Mouse (Mus musculus): ENCODE data around the gene Phlpp1. TPM values are rescaled to one million over a fixed set of nuclear protein-coding genes. Genes with fewer than 3 reads are reported as not detected.

Gene Phlpp1
- polyA plus RNA-seq, 1 experiment from 2014 or later = 2.0 TPM

DNA sequence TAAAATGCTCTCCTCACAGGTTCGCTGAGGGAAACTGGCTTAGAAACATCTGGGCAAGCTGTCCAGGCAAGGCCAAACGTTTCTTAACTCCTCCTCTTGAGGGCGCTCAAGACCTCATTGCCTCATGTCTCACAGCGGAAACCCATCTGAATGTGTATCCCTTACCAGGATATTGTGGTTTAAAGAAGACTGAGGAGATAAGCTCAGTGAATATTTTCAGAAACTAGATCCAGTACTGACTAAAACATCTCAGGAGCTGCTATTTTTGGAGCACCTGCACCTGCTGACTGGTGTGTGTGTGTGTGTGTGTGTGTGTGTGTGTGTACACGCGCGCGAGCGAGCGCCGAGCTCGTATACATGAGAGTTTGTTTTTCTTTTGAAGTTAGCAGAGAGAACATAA, 19.7 kb upstream of the Phlpp1 start:
- no peak overlapping the region for H3K27ac ChIP-seq
- H3K4me3 ChIP-seq = no peak overlapping the region
- no peaks in the 10 kb centered on the region for H3K9me3 ChIP-seq (replicated peaks)
- 48% methylated on average over 12 of the region's 12 CpGs for WGBS (ENCODE audit: insufficient replicate concordance)
- H3K36me3 ChIP-seq = no peaks in the 10 kb centered on the region
- H3K27me3 ChIP-seq (replicated peaks) = no peaks in the 10 kb centered on the region
- H3K9ac ChIP-seq = no peak overlapping the region
- no peaks in the 10 kb centered on the region for H3K4me1 ChIP-seq
- H3K4me2 ChIP-seq = no peak overlapping the region; the same call in 1 of the 2 replicates
- 0 out of 2 replicates have a peak, but pooled peaks have one; percentile 27 for ATAC-seq

DNA sequence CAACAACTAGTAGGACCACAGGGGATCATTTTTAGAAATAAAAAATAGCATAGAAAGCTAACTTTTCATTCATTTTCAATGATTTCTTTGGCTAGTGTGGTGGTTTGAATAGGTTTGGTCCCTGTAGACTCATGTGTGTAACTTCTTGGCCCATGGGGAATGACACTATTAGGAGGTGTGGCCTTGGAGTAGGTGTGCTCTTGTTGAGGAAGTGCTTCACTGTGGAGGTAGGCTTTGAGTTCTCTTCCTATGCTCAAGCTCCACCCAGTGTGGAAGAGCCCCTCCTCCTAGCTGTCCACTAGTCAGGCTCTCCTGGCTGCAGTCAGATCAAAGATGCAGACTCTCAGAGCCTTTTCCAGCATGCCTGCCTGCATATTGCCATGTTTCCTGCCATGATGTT, 18.8 kb upstream of the Phlpp1 start:
- Histone ChIP-seq H3K4me2 (no peak overlapping the region), H3K27me3 (replicated peaks) (no peaks in the 10 kb centered on the region), H3K36me3 (no peaks in the 10 kb centered on the region), H3K4me3 (no peak overlapping the region), H3K9ac (no peak overlapping the region), H3K27ac (no peak overlapping the region), H3K4me1 (no peaks in the 10 kb centered on the region), H3K9me3 (replicated peaks) (no peaks in the 10 kb centered on the region)
- no peak for ATAC-seq

DNA sequence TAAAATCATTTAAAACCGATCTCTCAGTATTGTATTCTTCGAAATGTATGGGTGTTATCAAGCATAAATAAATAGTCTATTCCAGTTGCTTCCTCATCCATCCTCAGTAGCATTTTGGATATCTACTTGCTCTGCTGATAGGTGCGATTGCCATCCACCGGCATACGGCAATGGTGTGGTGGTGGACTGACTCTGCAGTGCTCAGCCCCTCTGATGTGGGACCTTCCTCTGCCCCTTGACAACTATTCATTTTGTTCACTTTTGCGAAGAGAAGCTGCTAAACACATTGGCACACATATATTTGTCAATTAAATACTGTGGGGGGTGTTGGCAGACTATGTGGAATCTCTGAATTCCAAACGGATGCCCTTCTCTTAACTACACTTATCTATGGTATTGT, 17.0 kb upstream of the Phlpp1 start:
- Histone ChIP-seq H3K4me3 (no peak overlapping the region), H3K36me3 (no peaks in the 10 kb centered on the region), H3K27me3 (replicated peaks) (no peaks in the 10 kb centered on the region), H3K9ac (no peak overlapping the region), H3K27ac (no peak overlapping the region), H3K4me1 (no peaks in the 10 kb centered on the region), H3K9me3 (replicated peaks) (no peaks in the 10 kb centered on the region), H3K4me2 (no peak overlapping the region)
- no peak for ATAC-seq
- 74% methylated on average over 7 of the region's 7 CpGs for WGBS (ENCODE audit: insufficient replicate concordance)

DNA sequence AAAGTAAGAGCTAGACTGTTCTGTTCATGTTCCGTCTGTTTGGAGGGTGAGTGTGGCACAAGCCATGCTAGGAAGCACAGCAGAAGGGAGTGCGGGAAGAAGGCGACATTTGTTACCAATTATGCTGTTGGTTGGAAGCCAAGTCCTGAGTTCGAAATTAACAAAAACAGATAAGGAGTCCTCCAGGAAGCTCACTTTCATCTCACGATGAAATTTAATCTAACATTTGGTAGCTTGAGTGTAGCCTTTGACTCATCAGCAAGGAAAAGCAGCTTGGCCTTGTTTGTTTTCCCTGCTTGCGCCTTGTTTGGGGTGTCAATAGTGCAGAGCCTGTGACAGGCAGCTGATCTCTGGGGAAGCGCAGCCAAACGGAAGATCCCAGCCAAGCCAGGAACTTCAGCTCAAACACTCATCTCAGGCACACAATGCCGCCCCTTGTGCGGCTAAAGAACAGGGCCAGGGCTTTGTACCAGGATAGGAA, 16.4 kb upstream of the Phlpp1 start:
- no peaks in the 10 kb centered on the region for H3K36me3 ChIP-seq
- H3K27me3 ChIP-seq (replicated peaks) = no peaks in the 10 kb centered on the region
- H3K4me3 ChIP-seq = no peak overlapping the region
- H3K27ac ChIP-seq = no peak overlapping the region
- no peak overlapping the region for H3K4me2 ChIP-seq
- H3K4me1 ChIP-seq = no peaks in the 10 kb centered on the region
- H3K9me3 ChIP-seq (replicated peaks) = no peaks in the 10 kb centered on the region
- no peak overlapping the region for H3K9ac ChIP-seq
- 60% methylated on average over 10 of the region's 10 CpGs for WGBS (ENCODE audit: insufficient replicate concordance)
- ATAC-seq = no peak

DNA sequence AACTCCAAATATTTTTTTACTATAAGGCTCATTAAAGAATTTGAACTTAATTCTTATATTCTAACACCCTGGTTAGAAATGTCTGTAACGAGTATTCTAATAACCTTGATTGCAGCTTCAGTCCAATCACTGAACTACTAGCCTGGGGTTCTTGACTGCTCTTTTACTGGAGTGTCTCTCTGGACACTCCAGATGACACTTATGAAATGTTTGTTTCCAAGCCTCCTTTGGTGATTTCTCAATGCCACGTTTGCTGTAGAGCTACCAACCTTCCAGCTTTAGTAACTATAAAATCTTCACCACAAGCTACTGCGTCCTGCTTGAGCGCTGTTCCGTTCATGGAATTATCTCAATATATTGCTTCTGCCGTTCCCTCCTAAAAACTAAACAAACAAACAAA, 15.8 kb upstream of the Phlpp1 start:
- no peaks in the 10 kb centered on the region for H3K27me3 ChIP-seq (replicated peaks)
- no peak overlapping the region for H3K4me2 ChIP-seq
- H3K9me3 ChIP-seq (replicated peaks) = no peaks in the 10 kb centered on the region
- H3K9ac ChIP-seq = no peak overlapping the region
- no peak overlapping the region for H3K4me3 ChIP-seq
- ATAC-seq = no peak
- no peak overlapping the region for H3K27ac ChIP-seq
- no peaks in the 10 kb centered on the region for H3K4me1 ChIP-seq
- 68% methylated on average over 6 of the region's 6 CpGs for WGBS (ENCODE audit: insufficient replicate concordance)
- H3K36me3 ChIP-seq = no peaks in the 10 kb centered on the region

DNA sequence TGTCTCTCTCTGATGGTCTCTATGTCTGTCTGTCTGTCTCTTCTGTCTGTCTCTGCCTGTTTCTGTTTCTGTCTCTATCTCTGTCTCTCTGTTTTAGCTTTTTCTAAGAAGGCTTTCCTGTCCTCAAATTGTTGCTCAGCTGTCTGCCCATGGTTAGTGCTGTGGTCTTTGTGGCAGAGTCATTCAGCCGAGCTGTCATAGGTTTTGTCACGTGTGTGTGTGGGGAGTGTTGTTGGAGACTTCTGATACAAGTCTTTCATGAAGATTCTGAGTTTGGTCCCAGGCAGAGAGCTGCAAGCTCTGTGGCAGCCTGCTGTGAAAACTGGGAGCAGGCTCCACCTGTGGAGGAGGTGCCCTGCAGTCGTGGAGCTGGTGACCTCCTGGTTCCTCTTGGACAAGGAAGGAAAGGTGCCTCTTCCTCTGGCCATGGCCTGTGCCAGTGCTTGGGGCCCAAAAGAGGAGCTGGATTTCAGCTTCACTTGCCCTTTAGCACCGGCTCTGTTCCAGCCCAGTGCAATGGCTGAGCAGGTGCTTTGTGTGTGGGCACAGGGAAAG, 13.5 kb upstream of the Phlpp1 start:
- no peak overlapping the region for H3K4me3 ChIP-seq
- H3K27ac ChIP-seq = no peak overlapping the region
- H3K4me1 ChIP-seq = no peaks in the 10 kb centered on the region
- H3K36me3 ChIP-seq = no peaks in the 10 kb centered on the region
- H3K9me3 ChIP-seq (replicated peaks) = no peaks in the 10 kb centered on the region
- no peak for ATAC-seq
- WGBS (ENCODE audit: insufficient replicate concordance) = 18% methylated on average over 4 of the region's 4 CpGs
- H3K27me3 ChIP-seq (replicated peaks) = no peaks in the 10 kb centered on the region
- no peak overlapping the region for H3K4me2 ChIP-seq
- H3K9ac ChIP-seq = no peak overlapping the region

DNA sequence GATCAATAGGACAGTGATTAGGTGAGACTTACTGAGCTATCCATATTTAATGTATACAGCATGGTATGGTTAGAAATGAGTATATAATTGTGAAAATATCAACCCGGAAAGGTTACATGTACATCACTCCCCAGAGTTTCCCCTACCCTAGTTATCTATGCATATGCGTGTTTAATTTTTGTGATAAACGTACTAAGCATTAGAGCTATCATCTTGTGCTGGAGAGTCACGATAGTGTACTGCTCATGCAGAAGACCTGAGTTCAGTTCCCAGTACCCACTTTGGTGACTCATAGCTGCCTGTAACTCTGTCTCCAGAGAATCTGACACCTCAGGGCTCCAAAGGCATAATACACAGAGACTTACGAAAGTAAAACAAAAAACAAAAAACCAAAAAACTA, 11.9 kb upstream of the Phlpp1 start:
- Histone ChIP-seq H3K36me3 (no peaks in the 10 kb centered on the region), H3K9me3 (replicated peaks) (no peaks in the 10 kb centered on the region), H3K9ac (no peak overlapping the region), H3K27me3 (replicated peaks) (no peaks in the 10 kb centered on the region), H3K27ac (no peak overlapping the region), H3K4me3 (no peak overlapping the region), H3K4me1 (no peaks in the 10 kb centered on the region), H3K4me2 (no peak overlapping the region)
- ATAC-seq = no peak
- 70% methylated on average over 5 of the region's 5 CpGs for WGBS (ENCODE audit: insufficient replicate concordance)

DNA sequence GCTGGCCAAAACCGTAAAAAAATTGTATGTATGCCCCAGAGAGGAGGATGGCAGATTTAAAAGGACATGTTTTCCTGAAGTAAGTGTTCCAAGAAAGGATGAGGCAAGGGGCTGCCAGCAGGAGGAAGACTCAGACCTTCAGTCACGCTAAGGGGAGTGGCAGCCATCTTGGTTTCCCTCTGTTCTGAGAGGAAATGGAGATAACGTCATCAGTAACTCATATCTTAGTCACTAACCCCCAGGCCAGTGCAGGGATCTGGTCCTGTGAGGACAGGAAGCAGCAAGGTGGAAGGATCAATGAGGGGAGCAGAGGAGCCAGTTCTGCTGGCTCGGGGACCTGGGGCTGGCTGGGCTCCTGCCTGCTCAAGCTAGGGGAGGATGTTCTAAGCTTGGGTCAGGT, 10.6 kb upstream of the Phlpp1 start:
- H3K4me3 ChIP-seq = no peak overlapping the region
- no peak for ATAC-seq

DNA sequence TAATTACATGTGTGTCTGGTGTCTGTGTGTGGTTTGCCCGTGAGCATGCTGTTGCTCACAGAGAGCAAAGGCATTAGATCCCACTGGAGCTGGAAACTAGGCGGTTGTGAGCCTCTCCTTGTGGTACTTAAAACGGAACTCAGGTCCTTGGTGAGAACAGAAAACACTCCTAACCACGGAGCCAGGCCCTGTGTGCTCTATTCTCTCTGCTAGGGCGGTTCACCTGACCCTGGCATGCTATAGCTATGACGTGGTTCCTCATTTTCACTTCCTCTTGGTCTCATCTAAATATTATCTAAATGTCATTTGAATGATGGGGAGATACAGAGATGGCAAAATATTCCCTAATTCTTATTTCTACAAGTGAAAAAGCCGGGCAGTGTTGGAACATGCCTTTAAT, 9.0 kb upstream of the Phlpp1 start:
- WGBS (ENCODE audit: insufficient replicate concordance) = 39% methylated on average over 7 of the region's 7 CpGs
- ATAC-seq = no peak; the same call in 1 of the 2 replicates
- no peak overlapping the region for H3K27ac ChIP-seq

More for the DNA sequence above, 10.6 kb upstream of the Phlpp1 start:
- 49% methylated on average over 4 of the region's 4 CpGs for WGBS (ENCODE audit: insufficient replicate concordance)
- Histone ChIP-seq H3K9me3 (replicated peaks) (no peaks in the 10 kb centered on the region), H3K27me3 (replicated peaks) (no peaks in the 10 kb centered on the region), H3K36me3 (no peaks in the 10 kb centered on the region), H3K4me2 (no peak overlapping the region), H3K9ac (no peak overlapping the region), H3K27ac (no peak overlapping the region), H3K4me1 (no peaks in the 10 kb centered on the region)

DNA sequence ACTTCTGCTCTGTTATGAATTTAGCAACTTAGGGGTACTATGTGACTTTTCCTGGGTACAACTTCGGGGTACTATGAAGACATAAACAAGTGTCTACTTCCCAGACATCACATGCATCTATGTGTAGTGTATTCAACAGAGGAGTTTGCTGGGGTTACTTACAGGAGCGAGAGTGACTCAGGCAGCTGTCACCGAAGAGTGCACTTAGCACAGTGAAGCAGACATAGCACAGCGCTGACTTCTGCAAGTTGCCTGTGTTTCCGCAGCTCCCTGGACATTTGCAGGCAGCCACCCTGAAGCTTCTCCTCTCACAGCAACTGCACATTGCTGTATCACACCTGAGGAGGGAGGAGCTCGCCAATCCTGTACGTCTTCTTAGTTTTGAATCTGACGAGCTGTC, 8.2 kb upstream of the Phlpp1 start:
- no peak overlapping the region for H3K9ac ChIP-seq
- WGBS (ENCODE audit: insufficient replicate concordance) = 68% methylated on average over 8 of the region's 8 CpGs
- no peaks in the 10 kb centered on the region for H3K36me3 ChIP-seq
- H3K27ac ChIP-seq = no peak overlapping the region
- no peaks in the 10 kb centered on the region for H3K4me1 ChIP-seq
- no peak overlapping the region for H3K4me2 ChIP-seq
- no peak overlapping the region for H3K4me3 ChIP-seq
- no peak for ATAC-seq
- H3K9me3 ChIP-seq (replicated peaks) = no peaks in the 10 kb centered on the region
- no peaks in the 10 kb centered on the region for H3K27me3 ChIP-seq (replicated peaks)

More for the DNA sequence above, 9.0 kb upstream of the Phlpp1 start:
- H3K27me3 ChIP-seq (replicated peaks) = no peaks in the 10 kb centered on the region
- no peaks in the 10 kb centered on the region for H3K4me1 ChIP-seq
- no peaks in the 10 kb centered on the region for H3K9me3 ChIP-seq (replicated peaks)
- no peaks in the 10 kb centered on the region for H3K36me3 ChIP-seq
- H3K9ac ChIP-seq = no peak overlapping the region
- no peak overlapping the region for H3K4me2 ChIP-seq
- H3K4me3 ChIP-seq = no peak overlapping the region

DNA sequence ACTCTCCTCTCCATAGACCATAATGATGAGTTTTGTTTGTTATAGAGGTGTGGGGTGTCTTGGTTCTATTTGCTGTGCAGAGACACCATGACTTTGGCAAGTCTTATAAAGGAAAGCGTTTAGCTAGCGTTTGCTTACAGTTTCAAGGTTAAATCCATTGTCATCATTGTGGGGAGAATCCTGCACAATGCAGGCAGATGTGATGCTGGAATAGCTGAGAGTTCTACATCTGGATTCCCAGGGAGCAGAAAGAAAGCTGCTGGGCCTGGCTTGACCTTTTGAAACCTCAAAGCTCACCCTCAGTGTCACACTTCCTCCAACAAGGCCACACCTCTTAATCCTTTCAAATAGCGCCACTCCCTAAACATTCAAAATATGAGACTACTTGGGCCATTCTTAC, 7.4 kb upstream of the Phlpp1 start:
- H3K4me2 ChIP-seq = no peak overlapping the region
- no peaks in the 10 kb centered on the region for H3K36me3 ChIP-seq
- H3K27ac ChIP-seq = no peak overlapping the region
- H3K9me3 ChIP-seq (replicated peaks) = no peaks in the 10 kb centered on the region
- WGBS (ENCODE audit: insufficient replicate concordance) = 75% methylated on average over 3 of the region's 3 CpGs
- H3K4me1 ChIP-seq = no peaks in the 10 kb centered on the region
- H3K4me3 ChIP-seq = no peak overlapping the region
- no peak overlapping the region for H3K9ac ChIP-seq
- H3K27me3 ChIP-seq (replicated peaks) = no peaks in the 10 kb centered on the region
- ATAC-seq = no peak

DNA sequence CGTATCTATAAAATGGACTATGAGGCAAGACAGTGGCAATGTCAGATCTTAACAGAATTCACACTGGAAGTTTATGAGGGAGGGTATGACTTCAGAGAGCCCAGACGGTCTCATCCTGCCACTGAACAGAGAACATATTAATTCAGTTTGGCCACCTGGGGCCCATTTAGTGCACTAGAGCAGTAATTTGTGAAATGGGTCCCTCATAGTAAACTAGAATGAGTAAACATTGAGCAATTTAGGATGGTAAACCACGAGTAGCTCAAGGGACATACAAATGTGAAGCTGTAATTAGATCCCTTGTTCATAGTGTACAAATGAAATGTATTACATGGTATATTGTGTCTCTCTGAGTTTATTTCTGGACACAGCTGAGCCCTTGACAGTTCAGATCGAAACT, 3.6 kb upstream of the Phlpp1 start:
- Histone ChIP-seq H3K4me3 (no peak overlapping the region), H3K9ac (no peak overlapping the region), H3K4me1 (peaks cover 16% of the 10 kb centered on the region), H3K9me3 (replicated peaks) (no peaks in the 10 kb centered on the region), H3K27ac (no peak overlapping the region), H3K4me2 (no peak overlapping the region), H3K36me3 (no peaks in the 10 kb centered on the region), H3K27me3 (replicated peaks) (peaks cover 7% of the 10 kb centered on the region)
- no peak for ATAC-seq
- WGBS (ENCODE audit: insufficient replicate concordance) = 48% methylated on average over 4 of the region's 4 CpGs

DNA sequence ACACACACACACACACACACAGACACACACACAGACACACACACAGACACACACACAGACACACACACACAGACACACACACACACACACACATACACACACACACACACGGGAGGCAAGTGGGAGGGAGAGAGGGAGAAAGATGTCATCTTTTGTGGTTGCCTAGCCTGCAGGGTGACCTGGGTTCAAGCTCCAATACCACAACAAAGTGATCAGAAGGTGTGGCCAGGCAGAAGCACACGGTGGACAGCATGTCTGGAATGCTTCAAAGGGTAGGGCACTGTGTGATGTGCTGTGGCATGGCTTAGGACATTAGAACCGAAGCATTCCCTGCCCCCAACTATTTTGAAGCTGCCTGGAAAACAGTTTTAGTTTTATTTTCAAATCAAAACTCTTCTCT, 2.8 kb upstream of the Phlpp1 start:
- Histone ChIP-seq H3K4me3 (no peak overlapping the region), H3K36me3 (no peaks in the 10 kb centered on the region), H3K27ac (no peak overlapping the region), H3K27me3 (replicated peaks) (peaks cover 15% of the 10 kb centered on the region), H3K9me3 (replicated peaks) (no peaks in the 10 kb centered on the region), H3K4me2 (no peak overlapping the region), H3K9ac (no peak overlapping the region), H3K4me1 (peaks cover 24% of the 10 kb centered on the region)
- 31% methylated on average over 3 of the region's 3 CpGs for WGBS (ENCODE audit: insufficient replicate concordance)
- ATAC-seq = no peak
